Mouse (Mus musculus) neural tube, embryonic 12.5 days (tissue): Measurements from ENCODE around the gene Txndc15. TPM values are rescaled to one million over a fixed set of nuclear protein-coding genes. Genes with fewer than 3 reads are reported as not detected.
"Not testable (repeated sequence)": the region's sequence is repeated elsewhere in the genome, so short reads cannot be mapped to it uniquely, and the experiment has no call there.

Source experiments
- ATAC-seq: fragments of 200-750 bp; cut with Nextera tagmentation; 2 replicates; pipeline ENCODE4 v1.8.0; 2017; ENCODE audit warnings: low read depth, mild to moderate bottlenecking, moderate TSS enrichment, moderate library complexity; ENCODE audit not compliant: low FRiP score
- H3K27ac ChIP-seq: fragments of 300-500 bp; sonication (generic); 2 replicates; pipeline ENCODE4 v1.5.1; 2016
- H3K27me3 ChIP-seq: fragments of 300-500 bp; sonication (generic); replicated peaks from 2 replicates; pipeline ENCODE4 v1.6.1; 2016; ENCODE audit warnings: mild to moderate bottlenecking
- H3K36me3 ChIP-seq: fragments of 300-500 bp; sonication (generic); 2 replicates; pipeline ENCODE4 v1.6.1; 2016; ENCODE audit warnings: mild to moderate bottlenecking
- H3K4me1 ChIP-seq: fragments of 300-500 bp; sonication (generic); 2 replicates; pipeline ENCODE4 v1.6.1; 2016
- H3K4me2 ChIP-seq: fragments of 300-500 bp; sonication (generic); replicated peaks from 2 replicates; pipeline ENCODE4 v1.6.1; 2016; ENCODE audit warnings: mild to moderate bottlenecking
- H3K4me3 ChIP-seq: fragments of 300-500 bp; sonication (generic); 2 replicates; pipeline ENCODE4 v1.5.1; 2016
- H3K9ac ChIP-seq: fragments of 300-500 bp; sonication (generic); 2 replicates; pipeline ENCODE4 v1.6.1; 2016; ENCODE audit warnings: mild to moderate bottlenecking
- H3K9me3 ChIP-seq: fragments of 300-500 bp; sonication (generic); 2 replicates; pipeline ENCODE4 v1.6.1; 2016; ENCODE audit warnings: mild to moderate bottlenecking
- WGBS: fragments of 180-500 bp; shearing (Covaris S2); methylation state at CpG from one replicate; pipeline ENCODE4 v1.1.7; 2016; 5-methylcytosine and 5-hydroxymethylcytosine counted together
- polyA plus RNA-seq: library from polyadenylated mRNA; unstranded; fragments of >200 nt; fragmentation: Nextera tagmentation; extraction: Ambion mirVana; gene quantifications from 2 replicates; pipeline ENCODE4 v1.2.1, GENCODE M21; 2016

The Txndc15 gene
- polyA plus RNA-seq = 112 and 121 TPM in 2 replicates

- H3K27ac ChIP-seq = peak within 1 kb of the TSS; percentile 89
- peak within 1 kb of the TSS; percentile 96 for H3K9ac ChIP-seq
- H3K4me3 ChIP-seq = peak within 1 kb of the TSS; percentile 90
- WGBS = under 1% methylated on average over 63 of the region's 63 CpGs
- peak; percentile 94 for ATAC-seq
- peaks cover 12% of the 10 kb centered on the region; the same call in 1 of the 2 replicates for H3K4me1 ChIP-seq
- no peaks in the 10 kb centered on the region for H3K27me3 ChIP-seq
- peaks cover 19% of the 10 kb centered on the region for H3K36me3 ChIP-seq
- H3K9me3 ChIP-seq = no peaks in the 10 kb centered on the region
- peak within 1 kb of the TSS; percentile 61 for H3K4me2 ChIP-seq
Measured at GRCm38 (mm10) chr13:55714501-55715166, at the start of gene Txndc15. TSS of gene Txndc15 (plus strand) at chr13:55714650.

- H3K36me3 ChIP-seq = peaks cover 85% of the 10 kb centered on the region
- ATAC-seq = no peak
- H3K4me1 ChIP-seq = no peaks in the 10 kb centered on the region
- WGBS = 85% methylated on average over 6 of the region's 6 CpGs
- H3K4me3 ChIP-seq = no peak overlapping the region
- no peaks in the 10 kb centered on the region for H3K27me3 ChIP-seq
- H3K27ac ChIP-seq = no peak overlapping the region
- no peak overlapping the region for H3K9ac ChIP-seq
- no peaks in the 10 kb centered on the region for H3K9me3 ChIP-seq
- no peak overlapping the region for H3K4me2 ChIP-seq
Measured at GRCm38 (mm10) chr13:55668550-55668949, 45.9 kb upstream of the Txndc15 start.

GRCm38 (mm10) chr13:55672711-55673110, 41.7 kb upstream of the Txndc15 start:
- Histone ChIP-seq H3K4me1 (no peaks in the 10 kb centered on the region), H3K9ac (no peak overlapping the region), H3K4me3 (no peak overlapping the region), H3K4me2 (no peak overlapping the region), H3K27me3 (no peaks in the 10 kb centered on the region), H3K9me3 (no peaks in the 10 kb centered on the region), H3K36me3 (peaks cover 87% of the 10 kb centered on the region), H3K27ac (no peak overlapping the region)
- no peak for ATAC-seq
- WGBS = 95% methylated on average over 6 of the region's 6 CpGs

GRCm38 (mm10) chr13:55677364-55677763, 37.1 kb upstream of the Txndc15 start:
- H3K4me3 ChIP-seq = no peak overlapping the region
- 81% methylated on average over 8 of the region's 8 CpGs for WGBS
- no peak for ATAC-seq
- no peak overlapping the region for H3K4me2 ChIP-seq
- H3K4me1 ChIP-seq = no peaks in the 10 kb centered on the region
- peaks cover 77% of the 10 kb centered on the region for H3K36me3 ChIP-seq
- H3K9ac ChIP-seq = no peak overlapping the region
- H3K9me3 ChIP-seq = no peaks in the 10 kb centered on the region
- no peak overlapping the region for H3K27ac ChIP-seq
- no peaks in the 10 kb centered on the region for H3K27me3 ChIP-seq

GRCm38 (mm10) chr13:55682201-55682600, 32.2 kb upstream of the Txndc15 start:
- Histone ChIP-seq H3K27me3 (no peaks in the 10 kb centered on the region), H3K9ac (no peak overlapping the region), H3K4me3 (no peak overlapping the region), H3K4me2 (no peak overlapping the region), H3K4me1 (0 out of 2 replicates have a peak, but pooled peaks cover 1% of the 10 kb centered on the region), H3K36me3 (peaks cover 35% of the 10 kb centered on the region), H3K27ac (no peak overlapping the region), H3K9me3 (no peaks in the 10 kb centered on the region)
- ATAC-seq = no peak
- 93% methylated on average over 9 of the region's 9 CpGs for WGBS

GRCm38 (mm10) chr13:55683581-55683980, 30.9 kb upstream of the Txndc15 start:
- H3K4me1 ChIP-seq = peaks cover 12% of the 10 kb centered on the region
- ATAC-seq = no peak
- H3K9ac ChIP-seq = no peak overlapping the region
- no peak overlapping the region for H3K4me2 ChIP-seq
- peaks cover 21% of the 10 kb centered on the region for H3K36me3 ChIP-seq
- H3K27ac ChIP-seq = no peak overlapping the region
- no peak overlapping the region for H3K4me3 ChIP-seq
- WGBS = 94% methylated on average over 3 of the region's 3 CpGs
- H3K27me3 ChIP-seq = no peaks in the 10 kb centered on the region
- H3K9me3 ChIP-seq = no peaks in the 10 kb centered on the region

GRCm38 (mm10) chr13:55686107-55686633, 28.3 kb upstream of the Txndc15 start:
- no peaks in the 10 kb centered on the region for H3K9me3 ChIP-seq
- no peak overlapping the region for H3K4me2 ChIP-seq
- H3K4me3 ChIP-seq = no peak overlapping the region
- ATAC-seq = no peak
- no peak overlapping the region for H3K27ac ChIP-seq
- no peaks in the 10 kb centered on the region for H3K27me3 ChIP-seq
- peaks cover 12% of the 10 kb centered on the region for H3K4me1 ChIP-seq
- no peak overlapping the region for H3K9ac ChIP-seq
- H3K36me3 ChIP-seq = no peaks in the 10 kb centered on the region
- 68% methylated on average over 9 of the region's 9 CpGs for WGBS

- Histone ChIP-seq H3K4me2 (peak overlapping the region; percentile 24; the same call in 1 of the 2 replicates), H3K36me3 (no peaks in the 10 kb centered on the region), H3K4me1 (peaks cover 12% of the 10 kb centered on the region), H3K4me3 (no peak overlapping the region), H3K9me3 (no peaks in the 10 kb centered on the region), H3K9ac (no peak overlapping the region), H3K27ac (no peak overlapping the region), H3K27me3 (no peaks in the 10 kb centered on the region)
- no peak for ATAC-seq
- WGBS = 5% methylated on average over 4 of the region's 4 CpGs
Measured at GRCm38 (mm10) chr13:55687927-55688602, 26.4 kb upstream of the Txndc15 start.

- Histone ChIP-seq H3K9ac (peak within 1 kb of the TSS; percentile 100), H3K27me3 (no peaks in the 10 kb centered on the region), H3K4me2 (peak within 1 kb of the TSS; percentile 69), H3K36me3 (no peaks in the 10 kb centered on the region), H3K4me3 (peak within 1 kb of the TSS; percentile 99), H3K9me3 (no peaks in the 10 kb centered on the region), H3K27ac (peak within 1 kb of the TSS; percentile 98), H3K4me1 (peaks cover 23% of the 10 kb centered on the region)
- whole genome bisulfite sequencing = 3% methylated on average over 51 of the region's 51 CpGs
- ATAC-seq = peak; percentile 96
Measured at GRCm38 (mm10) chr13:55692535-55693242, 21.8 kb upstream of the Txndc15 start, which contains the start of gene B230219D22Rik. TSS of gene B230219D22Rik (plus strand) at chr13:55693124.

- H3K36me3 ChIP-seq = peaks cover under 1% of the 10 kb centered on the region; the same call in 1 of the 2 replicates
- H3K4me1 ChIP-seq = peaks cover 17% of the 10 kb centered on the region
- H3K27me3 ChIP-seq = no peaks in the 10 kb centered on the region
- H3K4me2 ChIP-seq = peak overlapping the region; percentile 69
- WGBS = under 1% methylated on average over 68 of the region's 70 CpGs
- peak; percentile 80 for ATAC-seq
- H3K27ac ChIP-seq = peak overlapping the region; percentile 98
- peak overlapping the region; percentile 100 for H3K9ac ChIP-seq
- H3K9me3 ChIP-seq = no peaks in the 10 kb centered on the region
- H3K4me3 ChIP-seq = peak overlapping the region; percentile 99
Measured at GRCm38 (mm10) chr13:55693243-55693721, 21.2 kb upstream of the Txndc15 start.

GRCm38 (mm10) chr13:55694110-55694509, 20.3 kb upstream of the Txndc15 start:
- Histone ChIP-seq H3K36me3 (peaks cover 9% of the 10 kb centered on the region), H3K27ac (no peak overlapping the region), H3K9me3 (no peaks in the 10 kb centered on the region), H3K27me3 (no peaks in the 10 kb centered on the region), H3K4me2 (peak overlapping the region; percentile 69), H3K4me3 (peak overlapping the region; percentile 99), H3K9ac (peak overlapping the region; percentile 100), H3K4me1 (peaks cover 17% of the 10 kb centered on the region)
- ATAC-seq = no peak
- WGBS = 26% methylated on average over 8 of the region's 8 CpGs

- not testable (repeated sequence) for H3K9me3 ChIP-seq, H3K4me3 ChIP-seq, H3K4me2 ChIP-seq, ATAC-seq, H3K27me3 ChIP-seq, H3K9ac ChIP-seq, H3K27ac ChIP-seq
- H3K36me3 ChIP-seq = peaks cover 25% of the 10 kb centered on the region
- 100% methylated on average over 1 of the region's 3 CpGs for WGBS
- H3K4me1 ChIP-seq = peaks cover 17% of the 10 kb centered on the region
Measured at GRCm38 (mm10) chr13:55695989-55696388, 18.5 kb upstream of the Txndc15 start.
